Mouse (Mus musculus) megakaryocyte progenitor cell, adult 5-6 weeks (primary cell): ENCODE measurements around the gene Paox. TPM values are rescaled to one million over a fixed set of nuclear protein-coding genes. Genes with fewer than 3 reads are reported as not detected.

Experiments
- ATAC-seq: replicated peaks from 2 replicates; pipeline ENCODE4 v1.8.0; 2016; ENCODE audit warnings: mild to moderate bottlenecking, moderate TSS enrichment, inconsistent platforms; ENCODE audit not compliant: poor library complexity
- total RNA-seq, 2 experiments: library from RNA; stranded (forward) in 1 of 2; stranded (reverse) in 1 of 2; fragments of 157-497, 149-512 nt in 1 of 2; fragments of 200-1000 nt in 1 of 2; gene quantifications; 2 replicates each; pipeline versions ENCODE4 v1.2.3 to v1.2.4; 2015 to 2017

Paox gene
- total RNA-seq (2015), result 26.1 and 31.7 TPM in 2 replicates
- 15.7 and 23.4 TPM in 2 replicates for total RNA-seq (2017)

DNA sequence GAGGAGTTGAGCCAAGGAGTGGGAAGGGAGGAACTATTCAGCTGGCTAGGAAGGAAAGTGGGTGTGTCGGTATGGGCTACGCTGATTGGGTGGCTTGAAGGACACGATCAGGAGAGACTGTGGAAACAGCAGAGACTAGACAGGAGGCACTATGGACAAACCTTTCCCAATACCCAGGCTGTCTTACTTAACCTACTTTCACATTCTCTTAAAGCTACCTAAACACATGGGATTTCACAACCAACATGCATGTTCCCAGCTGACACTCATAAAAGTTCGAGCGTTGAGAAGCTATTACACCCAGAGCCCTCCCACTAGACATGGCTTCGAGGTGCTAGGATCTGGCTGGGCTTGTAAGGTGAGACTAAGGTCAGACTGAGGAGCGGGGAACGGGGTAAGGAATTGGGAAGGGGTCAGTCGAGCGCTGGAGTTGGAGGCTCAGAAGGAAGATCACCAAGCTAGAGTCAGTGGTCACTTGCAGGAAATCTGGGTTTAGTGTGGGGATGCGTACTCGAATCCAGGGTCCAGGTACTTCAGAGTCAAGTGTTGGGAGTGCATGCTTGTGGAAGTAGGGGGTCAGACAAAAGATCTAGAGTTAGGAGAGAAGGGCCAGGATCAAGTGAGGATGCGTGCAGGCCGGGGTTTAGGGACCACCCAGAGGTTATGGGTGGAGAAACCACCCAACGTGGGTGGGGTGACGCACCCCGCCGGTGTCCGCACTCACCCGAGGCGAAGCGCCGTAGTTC lies at the start of gene Paox:
TSS of gene Paox (plus strand) at position 217 of the 746 bp plus-strand sequence.
- ATAC-seq, result peak; percentile 82

DNA sequence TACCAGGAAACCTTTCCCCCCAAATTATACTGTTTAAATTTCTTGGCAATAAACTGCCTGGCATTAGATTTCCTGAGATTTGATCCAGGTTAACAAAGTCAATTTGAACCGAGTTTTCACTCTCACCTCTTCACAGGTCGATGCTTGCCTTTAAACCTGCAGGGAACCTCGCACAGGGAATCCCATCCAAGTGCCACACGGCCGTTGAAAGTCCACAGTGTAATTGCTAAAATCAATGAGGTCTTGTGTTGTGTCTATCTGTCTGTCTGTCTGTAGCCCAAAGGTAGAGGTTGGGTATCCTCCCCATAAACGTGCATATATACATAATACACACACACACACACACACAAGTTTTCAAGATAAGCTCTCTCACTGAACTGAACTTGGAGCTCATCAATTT lies 48.2 kb upstream of the Paox start:
- ATAC-seq, result no peak

DNA sequence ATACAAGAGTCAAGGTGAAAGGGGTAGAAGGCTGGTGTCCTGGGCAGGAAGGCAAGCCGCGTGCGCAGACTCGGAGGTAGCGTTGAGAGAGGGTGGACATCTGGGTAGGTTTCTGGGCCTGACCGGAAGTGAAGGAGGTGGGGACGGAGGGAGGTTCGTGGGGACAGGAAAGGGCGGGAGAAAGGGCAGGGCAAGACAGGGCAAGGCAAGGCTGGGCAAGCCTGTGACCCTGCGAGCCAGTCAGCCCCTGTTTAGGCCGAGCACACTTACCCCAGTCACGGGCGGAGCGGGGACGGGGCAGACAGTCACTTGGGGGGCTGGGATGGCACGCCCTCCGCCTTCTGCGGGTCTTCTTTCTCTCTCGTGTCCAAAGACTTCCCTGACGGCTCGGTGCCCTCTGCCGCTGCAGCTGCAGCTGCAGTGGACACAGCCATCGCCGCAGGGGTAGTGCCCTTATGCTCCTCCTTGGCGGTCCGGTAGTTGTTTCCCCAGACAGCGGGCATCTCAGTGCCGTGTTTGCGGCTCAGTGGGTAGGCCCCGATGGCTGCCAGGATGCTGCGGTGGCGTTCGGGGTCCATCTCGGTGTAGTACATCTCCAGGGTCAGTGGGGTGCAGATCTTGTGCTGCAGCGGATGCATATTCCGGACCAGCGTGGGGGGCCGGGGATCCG lies 45.4 kb upstream of the Paox start:
- ATAC-seq, result peak; percentile 14; the same call in 1 of the 2 replicates

DNA sequence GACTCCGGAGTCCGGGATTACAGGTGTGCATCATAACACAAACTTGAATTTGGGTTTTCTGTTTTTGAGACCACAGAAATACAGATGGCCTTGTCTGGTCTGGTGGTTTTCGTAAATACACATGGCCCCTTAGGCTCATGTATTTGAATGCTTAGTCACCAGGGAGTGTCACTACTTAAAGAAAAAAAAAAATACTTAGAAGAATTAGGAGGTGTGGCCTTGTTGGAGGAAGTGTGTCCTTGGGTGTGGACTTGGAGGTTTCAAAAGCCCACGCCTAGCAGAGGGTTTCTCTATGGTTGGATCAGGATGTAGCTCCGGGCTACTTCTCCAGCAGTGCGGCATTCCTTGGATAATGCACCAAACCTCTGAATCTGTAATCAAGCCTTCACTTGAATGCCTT lies 37.9 kb upstream of the Paox start:
- ATAC-seq, result peak; percentile 21; the same call in 1 of the 2 replicates

DNA sequence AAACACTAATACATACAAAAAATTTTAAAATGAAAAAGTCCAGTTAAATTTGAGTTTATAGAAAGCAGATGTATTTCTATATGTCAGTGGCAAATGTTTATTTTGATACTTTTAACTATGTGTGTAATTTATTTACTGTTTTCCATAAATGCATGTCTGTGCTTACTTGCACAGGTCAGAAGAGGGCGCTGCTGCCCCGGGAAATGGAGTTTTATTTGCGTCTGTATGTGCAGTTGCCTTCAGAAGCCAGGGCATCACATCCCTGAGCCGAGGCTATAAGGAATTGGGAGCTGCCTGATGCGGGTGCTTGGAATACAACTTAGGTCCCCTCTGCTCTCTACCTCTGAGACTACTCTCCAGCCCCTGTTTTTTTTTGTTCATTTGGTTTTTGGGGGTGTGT lies 36.9 kb upstream of the Paox start:
- ATAC-seq, result peak; percentile 67

DNA sequence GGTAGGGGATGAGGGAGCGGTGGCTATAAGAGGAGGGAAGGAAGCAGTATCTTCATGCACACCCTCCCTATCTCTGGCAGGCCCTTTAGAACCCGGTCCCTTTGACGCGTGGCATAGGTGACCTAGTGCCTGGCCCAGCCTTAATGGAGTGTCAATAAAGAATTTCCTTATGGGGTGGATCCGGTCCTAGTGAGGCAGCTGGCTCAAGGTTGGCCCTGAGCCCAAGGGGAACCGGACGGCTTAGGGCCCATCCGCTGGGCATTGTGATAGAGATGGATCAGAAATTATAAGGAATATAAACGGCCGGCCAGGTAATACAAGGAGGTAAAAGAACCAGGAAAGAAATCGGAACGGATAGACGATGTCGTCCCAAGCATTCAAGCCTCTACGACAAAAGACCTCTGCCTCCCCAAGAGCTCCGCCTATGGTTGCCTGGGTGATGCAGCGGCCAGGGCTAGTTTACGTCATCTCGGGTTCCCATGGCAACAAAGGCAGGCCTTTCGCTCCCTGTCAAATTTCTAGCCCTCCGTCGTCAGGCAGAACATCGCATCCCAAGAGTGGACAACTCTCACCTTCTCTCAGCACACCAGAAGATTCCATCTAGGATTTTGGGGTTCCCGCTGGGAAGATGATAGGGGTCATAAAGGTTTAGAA lies 35.0 kb upstream of the Paox start:
- peak; percentile 48 for ATAC-seq

DNA sequence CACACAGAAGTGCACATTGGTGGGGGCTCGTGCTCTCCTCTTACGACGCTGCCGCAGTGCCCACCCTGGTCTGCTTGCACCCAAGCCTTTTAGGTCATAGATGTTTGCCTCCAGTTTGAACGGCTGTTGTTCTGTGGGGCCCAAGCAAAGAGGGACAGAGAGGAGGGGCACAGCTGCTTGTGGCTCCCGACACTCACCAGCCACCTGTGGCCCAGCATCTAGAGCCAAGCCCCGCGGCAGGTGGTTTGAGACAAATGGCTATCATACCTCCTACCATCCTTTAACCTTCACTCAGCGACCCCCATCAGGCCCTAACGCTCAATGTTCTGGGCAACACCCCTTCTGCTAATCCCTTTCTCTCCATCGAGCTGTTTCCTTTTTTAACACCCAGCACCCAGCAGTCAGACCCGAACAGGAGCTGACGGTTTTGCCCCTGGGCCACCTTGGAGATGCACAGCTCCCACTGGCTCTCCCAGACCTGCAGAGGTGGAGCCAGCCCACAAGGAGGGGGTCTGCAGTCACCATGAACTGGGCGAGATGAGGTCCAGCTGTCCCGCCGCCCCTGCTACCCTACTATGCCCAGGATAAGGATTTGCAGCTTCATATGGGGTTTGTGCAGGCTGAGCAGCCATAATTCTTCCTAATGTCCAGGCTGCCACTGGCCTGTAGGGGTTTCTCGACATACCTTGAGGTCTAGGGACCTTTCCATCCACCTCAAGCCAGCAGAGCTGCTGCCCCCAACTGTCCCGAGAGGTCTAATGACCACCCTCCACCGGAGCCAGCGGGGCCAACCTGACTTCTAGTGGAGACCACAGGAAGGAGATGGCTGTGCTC lies 34.0 kb upstream of the Paox start:
- ATAC-seq, result no peak

DNA sequence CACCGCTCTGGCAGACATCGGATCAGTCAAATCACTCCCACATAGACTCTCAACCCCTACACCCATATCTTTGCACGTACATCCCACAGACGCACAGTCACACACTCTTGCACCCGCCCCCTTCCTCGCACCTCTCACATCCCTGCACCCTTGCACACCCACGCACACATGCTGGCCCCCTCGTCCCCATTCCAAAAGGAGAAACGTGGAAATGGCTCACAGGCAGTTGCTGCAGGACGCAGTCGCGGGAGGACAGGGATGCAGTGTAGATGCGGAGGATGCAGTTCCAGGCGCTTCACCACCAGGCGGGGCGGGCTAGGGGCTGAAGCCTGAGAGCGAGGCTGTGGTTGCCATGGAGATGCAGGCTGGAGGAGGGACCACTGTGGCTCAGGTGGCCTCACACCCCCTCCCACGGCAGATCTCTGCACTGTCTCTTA lies 33.3 kb upstream of the Paox start, which contains the start of gene Caly:
TSS of gene Caly (minus strand) at position 307 of the 437 bp plus-strand sequence.
- ATAC-seq, result peak; percentile 70

DNA sequence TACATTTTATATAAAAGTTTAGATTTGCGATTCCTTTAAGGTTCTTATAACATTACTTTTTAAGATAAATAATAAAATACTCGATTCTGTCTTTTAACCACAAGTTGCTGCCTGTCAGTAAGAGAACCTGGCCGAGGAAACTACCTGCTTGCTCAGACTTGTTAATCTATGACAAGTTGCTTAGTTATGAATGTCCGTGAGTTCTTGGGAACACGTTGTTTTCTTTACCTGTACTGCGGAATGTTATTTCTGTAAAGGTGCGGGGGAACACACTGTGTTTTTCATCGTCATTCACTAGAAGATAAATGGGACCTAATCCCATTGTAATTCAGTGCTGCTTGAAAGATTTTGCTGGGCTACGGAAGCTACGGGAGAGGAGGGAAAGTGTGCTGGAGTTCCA lies 25.0 kb upstream of the Paox start:
- ATAC-seq, result no peak

DNA sequence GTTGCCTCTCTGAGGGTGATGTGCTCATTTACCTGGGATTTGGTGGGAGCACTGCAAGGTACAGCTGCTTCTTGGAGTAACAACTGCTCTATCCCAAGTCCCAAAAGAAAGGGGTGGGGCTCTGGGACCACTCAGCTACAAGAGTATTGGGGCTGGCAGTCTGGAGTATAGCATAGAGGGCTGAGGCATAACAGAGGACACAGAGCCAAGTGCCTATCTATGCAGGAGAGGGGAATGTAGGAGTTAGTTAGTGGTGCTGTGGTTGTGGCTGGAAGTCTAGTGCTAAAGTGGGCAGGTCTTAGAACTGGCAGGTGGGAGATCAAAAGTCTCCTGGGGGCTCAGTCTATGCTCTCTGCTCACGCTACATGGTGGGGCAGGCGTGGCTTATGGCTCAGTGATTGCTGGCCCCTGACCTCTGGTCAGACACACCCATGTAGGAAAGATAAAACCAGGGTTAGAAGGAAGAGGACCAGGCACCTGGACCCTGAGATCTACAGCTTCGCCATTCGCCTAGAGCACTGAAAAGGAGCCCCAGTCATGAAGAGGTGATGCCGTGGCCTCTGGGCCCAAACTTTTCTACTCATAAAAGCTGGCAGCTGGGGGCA lies 22.6 kb upstream of the Paox start, which contains the start of gene Prap1:
TSS of gene Prap1 (plus strand) at position 472 of the 605 bp plus-strand sequence.
- ATAC-seq, result no peak

DNA sequence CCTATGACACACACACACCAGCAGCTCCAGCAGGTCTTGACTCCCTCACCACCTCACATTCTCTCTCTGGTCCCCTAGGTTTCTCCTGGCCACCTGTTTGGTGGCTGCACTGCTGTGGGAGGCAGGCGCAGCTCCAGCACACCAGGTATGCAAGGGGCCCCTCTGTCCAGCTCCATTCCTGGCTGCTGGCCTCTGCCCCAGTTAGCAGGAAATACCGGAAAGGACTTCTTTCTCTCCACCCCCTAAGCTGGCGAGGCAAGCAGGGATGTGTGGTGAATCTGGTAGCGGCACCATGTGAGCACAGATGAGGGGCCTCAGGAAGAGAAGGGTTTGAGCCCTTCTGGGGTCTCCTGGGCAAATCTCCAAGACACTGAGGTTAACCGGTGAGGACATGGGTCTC lies 20.6 kb upstream of the Paox start:
- no peak for ATAC-seq

DNA sequence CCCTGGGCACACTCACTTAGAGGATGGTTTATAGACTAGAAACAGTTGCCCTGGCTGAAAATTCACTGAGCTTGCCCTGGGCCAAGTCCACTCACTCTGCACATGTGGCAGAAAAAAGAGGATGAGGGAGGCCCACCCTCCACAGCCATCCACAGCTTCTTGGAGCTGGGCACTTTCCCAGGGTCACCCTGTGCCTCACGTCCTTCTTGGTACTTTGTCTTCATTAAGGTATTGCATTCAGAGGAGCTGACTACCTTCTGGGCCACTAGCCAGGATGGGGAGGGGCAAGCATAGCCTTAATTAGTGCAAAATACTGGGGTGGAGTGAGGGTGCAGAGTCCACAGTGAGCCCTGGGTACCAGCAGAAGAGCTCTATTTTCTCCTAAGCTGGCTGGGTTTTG lies 20.0 kb upstream of the Paox start:
- no peak for ATAC-seq

DNA sequence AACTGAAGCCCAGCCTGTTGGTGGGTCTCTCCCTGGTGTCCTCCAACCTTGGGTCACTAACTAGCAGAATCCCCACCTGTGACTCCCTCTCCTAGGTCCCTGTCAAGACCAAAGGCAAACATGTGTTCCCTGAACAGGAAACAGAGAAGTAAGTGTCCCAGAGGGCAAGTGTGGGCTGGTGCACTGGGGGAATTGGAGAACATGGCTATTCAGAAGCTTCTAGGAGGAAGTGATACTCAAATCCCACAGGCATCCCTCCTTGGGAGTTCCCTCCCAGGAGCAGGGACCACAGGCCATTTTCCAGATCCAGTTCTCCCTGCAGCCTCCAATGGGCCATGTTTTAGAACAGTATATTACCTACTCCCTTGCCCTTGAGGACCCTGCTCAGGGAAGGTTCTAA lies 19.5 kb upstream of the Paox start:
- peak; percentile 40 for ATAC-seq

DNA sequence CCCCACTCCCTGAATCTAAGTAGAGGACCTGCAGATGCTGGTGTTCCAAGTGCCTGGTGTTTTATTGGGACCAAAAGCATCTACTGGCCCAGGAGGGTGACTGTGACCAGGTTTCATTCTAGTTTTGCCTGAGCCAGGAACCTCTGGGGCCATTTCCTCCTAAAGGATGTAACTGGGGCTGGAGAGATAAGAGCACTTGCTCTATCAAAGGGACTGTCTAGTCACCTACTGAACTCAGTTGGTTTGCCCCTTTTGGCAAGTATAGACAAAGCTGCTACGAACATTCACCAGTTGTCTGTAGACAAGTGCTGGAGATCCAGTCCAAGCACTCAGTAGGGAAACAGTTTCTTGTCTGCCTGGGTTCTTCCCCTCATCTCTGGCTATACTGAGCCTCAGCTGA lies 17.1 kb upstream of the Paox start:
- no peak for ATAC-seq

DNA sequence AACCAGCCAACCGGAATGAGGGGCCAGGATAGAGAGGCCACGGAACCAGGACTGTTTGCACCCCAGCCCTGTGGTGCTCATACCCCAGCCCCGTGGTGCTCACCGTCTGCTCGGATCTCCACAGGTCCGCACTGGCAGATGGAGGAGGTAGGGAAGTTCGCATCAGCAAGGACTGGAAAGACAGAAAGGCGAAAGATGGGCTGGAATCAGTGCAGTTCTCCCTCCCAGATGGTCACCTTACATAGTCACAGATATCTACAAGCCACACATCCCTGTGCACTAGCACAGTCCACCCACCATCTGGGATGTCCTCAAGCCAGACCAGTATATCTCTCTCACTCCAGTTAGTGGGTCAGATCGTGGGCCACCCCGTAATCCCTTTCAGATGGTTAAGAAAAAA lies 14.1 kb upstream of the Paox start:
- ATAC-seq, result no peak

DNA sequence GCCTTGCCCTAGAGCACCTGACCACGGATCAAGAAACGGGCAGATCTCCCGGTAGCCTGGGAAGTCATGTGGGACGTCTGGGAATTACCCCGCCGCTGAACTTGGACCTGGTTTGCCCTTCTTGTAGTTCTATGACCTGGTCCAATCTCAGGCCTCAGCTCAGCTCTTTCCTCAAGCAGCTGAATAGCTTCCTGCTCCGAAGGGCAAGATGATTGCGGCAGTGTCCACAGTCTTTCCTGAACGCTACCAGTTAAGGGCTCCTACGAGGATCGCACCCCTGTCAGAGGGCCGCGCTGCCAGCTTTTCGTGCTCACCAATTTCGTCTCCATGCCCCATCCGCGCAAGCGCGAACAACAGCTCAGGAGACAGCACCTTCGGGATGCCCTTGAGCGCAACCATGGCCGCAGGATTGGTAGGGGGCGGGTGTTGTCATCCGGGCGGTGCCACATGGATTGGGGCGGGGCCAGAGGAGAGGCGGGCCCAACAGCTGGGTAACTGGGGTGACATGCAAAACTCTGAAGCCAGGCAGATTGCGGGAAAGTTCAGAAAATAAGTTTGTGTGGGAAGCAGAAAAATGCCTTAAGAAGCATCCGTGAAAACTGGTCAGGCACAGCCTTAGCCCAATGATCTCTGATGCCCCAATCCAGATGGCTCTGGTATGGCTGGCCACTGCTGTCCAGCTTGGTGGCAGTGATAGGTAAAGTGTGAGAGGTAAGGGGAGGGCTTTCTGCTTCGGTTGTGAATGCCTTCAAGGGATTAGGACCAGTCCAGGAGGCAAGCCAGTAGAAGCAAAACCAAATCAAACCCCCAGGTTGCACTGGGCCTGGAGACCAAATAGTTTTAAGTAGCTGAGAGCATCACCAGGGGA lies 13.4 kb upstream of the Paox start, which contains the start of gene Fuom:
TSS of gene Fuom (minus strand) at position 449 of the 868 bp plus-strand sequence.
- ATAC-seq, result peak; percentile 99

DNA sequence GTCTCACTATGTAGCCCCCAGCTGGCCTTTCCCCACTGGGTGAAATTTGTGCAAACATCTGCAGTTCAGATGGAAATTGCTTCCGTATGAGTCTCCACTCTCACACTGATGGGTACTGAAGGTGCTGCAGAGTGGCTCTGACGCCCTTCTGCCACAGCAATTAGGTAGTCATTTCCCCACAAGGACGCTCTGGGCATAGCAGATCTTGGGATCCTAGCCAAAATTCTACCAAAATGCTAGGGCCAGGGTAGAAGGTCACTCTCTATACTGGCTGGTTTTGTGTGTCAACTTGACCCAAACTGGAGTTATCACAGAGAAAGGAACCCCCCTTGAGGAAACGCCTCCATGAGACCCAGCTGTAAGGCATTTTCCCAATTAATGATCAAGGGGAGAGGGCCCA lies 11.6 kb upstream of the Paox start:
- ATAC-seq, result no peak

DNA sequence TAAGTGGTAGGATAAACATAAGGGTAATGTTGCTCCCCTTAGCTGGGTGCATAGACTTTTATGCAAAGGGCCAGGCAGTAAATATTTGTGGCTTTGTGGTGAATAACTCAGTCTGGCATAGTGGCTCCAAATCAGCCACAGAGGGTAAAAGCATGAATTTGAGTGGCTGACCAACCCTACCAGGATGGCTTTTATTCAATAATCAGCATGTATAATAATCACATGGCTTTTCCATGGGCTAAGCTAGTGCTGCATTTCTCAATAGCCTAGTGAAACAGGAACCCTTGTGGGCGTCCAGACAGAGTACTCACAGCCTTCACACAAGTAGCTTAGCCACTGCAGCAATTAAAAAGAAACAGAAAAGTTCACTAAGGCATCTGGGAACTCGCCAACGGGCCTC lies 3.7 kb upstream of the Paox start:
- ATAC-seq, result no peak

DNA sequence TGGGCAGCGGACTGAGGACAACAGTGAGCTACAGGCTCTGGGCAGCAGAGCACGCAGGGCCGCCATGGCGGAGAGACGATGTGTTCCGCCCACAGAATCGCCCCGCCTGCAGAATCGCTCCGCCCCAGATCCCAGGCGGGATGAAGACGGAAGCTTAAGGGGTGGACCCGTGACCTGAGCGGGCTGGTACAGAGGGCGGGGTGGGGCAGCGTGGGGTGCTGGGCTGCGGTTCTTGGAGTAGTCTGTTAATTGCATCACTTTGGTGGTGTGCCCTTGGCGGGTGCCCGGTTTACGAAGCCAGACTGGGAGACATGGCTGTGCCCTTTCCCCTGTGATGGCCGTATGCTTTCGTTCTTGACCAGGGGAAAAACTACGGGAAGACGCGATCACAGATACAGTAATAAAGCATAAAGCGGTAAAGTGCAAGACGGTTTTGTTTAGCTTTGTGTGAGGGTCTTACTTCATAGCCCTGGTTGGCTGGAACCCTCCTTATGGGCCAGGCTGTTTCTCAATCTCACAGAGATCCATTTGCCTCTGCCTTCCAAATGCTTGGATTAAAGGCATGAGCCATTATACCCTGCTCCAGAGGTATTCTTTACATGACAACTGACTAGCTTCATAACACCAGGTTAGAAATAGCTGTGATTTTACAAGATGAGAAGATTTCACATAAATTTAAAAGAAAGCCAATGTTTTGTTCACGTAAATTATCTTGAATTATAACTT lies 893 bp downstream of the Paox start, which contains the start of gene Echs1:
TSS of gene Echs1 (minus strand) at position 148 of the 726 bp plus-strand sequence.
- peak; percentile 89 for ATAC-seq
